Mouse (Mus musculus): ENCODE results near the gene Elavl4.

Gene Elavl4

DNA sequence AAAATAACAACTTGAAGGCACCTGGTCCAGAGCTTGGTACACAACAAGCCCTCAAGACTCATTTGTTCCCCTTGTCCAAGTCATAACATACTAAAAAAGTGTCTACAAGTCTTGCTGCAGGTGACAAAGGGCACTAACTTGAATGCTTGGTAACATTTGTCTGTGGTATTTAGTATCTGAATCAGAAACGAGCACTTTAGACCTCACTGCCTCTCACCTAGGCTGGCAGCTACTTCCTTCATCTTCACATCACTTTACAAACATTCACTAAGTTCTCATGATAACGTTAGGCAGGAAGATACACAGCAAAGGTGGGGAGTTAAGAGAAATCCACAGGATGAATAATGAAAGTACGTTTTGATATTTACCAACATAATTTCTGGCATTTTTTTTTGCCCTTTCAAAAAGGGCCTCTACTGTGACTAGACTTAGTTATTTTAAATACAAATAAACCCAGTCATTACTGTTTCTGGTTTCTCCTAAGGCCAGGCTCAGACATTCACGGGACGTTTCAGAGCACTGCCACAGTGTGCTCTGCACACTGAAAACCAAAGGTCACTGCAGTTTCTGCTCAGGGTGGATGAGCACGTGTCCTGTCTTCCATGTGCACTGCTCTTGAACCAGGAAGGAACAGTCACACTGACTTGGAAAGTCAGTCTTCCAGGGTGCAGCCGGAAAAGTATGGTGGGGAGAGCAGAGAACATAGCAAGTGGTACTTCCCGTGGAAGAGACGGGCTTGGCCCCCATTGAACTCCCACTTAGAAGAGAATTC lies 84.7 kb downstream of the Elavl4 start:
- no peak for DNase-seq (ENCODE audit: low spot score)

DNA sequence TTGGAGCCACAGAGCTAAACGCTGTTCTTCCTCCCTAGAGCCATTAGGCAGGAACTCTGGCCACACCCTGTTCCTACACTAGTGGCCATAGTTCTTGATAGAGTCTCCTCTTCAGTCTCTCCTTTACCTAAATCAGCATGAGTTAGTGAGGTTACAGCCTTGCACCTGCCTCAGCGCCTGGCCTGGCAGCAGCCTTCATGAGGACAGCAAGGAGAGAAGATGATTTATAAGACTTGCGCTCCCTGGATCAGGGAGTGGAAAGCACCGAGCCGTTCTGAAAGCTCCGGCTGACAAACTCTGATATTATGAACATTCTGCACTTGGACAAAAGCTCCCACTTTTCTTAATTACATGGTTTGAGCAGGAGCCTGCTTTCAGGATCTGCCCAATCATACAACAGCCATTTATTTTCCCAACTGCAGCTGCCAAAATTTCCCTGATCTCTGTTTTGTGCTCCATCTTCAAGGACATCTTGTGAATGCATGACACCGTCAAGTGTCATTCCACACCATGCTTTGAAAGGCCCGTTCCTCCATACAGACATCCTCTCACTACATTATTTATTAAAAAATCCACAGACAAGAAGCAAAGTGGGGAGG lies 87.3 kb downstream of the Elavl4 start:
- DNase-seq (ENCODE audit: low spot score), result no peak

DNA sequence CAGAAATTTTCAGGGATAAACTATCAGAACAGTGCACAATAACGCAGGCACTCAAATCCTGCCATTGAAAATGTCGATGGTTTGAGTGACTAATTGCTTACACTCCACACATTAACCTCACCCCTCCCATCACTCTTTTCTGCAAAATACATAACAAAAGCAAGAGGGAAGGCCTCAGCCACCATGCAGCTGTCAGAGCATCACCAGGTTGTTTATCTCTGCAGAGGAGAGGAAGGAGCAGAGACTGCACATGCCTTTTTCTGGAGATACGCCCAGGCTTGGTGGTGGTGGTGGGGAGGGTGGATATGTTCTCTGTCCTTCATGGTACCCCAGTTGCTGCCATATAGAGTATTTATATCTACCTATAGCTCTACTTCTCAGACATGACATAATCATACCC lies 94.3 kb downstream of the Elavl4 start:
- no peak for DNase-seq (ENCODE audit: low spot score)

DNA sequence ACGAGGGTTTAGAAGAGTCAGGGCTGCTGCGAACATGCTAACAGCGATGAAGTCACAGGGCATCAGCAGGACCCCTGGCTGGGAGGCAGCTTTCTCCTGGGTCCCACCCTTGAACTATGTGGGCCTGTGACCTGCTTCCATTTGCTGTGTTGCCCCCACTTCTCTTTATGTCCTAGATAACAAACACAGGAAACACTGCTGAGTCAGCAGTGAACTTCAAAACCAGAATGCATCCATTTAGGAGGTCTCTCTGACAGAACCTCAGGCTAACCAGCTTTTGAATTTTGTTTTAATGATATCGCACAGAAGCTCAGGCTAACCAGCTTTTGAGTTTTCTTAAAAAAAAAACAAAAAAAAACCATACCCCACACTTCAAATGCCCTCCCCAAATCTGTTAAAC lies 96.1 kb downstream of the Elavl4 start:
- DNase-seq (ENCODE audit: low spot score), result no peak

DNA sequence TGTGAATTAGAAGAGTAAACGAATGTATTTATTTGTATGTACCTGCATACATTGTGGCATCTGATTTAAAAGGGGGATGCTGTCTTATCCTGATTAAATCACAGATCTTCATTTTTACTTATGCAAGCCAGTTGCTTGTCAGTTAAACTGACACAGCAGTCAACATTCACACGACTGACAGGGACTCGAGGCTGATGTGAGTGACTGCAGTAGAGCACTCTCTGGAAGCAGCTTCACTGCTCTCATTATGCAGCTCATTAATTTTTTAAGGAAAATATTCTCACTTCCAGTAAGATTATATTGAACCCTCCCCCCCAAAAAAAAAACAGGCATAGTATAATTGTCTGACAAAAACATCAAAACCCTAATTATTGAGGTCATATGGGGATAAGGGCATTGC lies 101.7 kb downstream of the Elavl4 start:
- no peak for DNase-seq (ENCODE audit: low spot score)

DNA sequence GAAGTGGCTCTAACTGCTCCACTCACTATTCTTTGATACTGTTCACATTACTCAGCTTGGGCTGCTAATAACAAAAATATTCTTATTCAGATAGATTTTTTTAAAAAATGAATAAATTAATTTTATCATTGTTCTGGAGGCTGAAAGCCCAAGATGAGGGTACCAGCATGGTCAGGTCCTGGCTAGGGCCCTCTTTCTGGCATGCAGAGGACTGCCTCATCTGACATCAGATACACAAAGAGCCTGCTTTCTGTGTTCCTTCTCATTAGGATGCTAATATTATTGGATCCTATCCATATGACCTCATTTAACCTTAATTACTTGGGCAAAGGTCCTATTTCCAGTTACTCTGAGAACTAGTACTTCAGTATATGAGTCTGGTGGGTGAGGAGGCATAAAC lies 108.8 kb downstream of the Elavl4 start:
- no peak for DNase-seq (ENCODE audit: low spot score)

DNA sequence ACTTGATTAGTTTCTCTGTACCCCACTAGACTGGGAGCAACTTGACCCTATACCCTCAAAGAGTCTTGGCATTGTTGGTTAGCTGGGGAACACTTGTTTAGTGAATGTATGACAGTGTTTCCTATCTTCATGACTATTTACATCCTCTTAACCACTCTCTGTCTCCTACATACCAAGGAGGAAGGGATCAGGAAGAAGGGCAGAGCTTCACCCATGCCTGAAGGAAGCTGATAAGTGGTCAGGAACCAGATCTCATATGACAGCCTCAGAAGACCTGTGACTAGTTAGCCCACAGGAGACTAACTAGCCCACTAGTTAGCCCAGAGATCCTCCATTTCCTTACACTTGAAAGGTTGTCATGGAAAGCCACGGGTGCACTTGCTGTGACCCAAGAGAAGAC lies 117.2 kb downstream of the Elavl4 start:
- no peak for DNase-seq (ENCODE audit: low spot score)

DNA sequence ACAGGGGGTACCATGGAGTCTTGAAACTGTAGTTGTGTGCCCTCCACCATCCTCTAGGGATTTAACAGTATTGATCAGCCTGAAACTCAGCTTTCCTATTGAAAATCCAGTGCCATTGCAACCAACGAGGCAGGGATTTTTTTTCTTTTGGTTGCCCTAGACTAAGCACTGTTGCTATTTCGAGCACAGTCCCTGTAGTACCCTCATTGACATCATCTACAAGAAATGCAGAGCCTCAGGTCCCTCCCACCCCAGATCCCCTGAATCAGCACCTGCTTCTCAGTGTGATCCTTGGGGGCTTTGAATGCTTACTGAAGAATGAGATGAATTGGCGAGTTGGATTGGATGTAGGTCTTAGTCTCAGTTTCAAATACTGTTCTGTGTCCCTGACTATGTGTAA lies 119.4 kb downstream of the Elavl4 start:
- DNase-seq (ENCODE audit: low spot score), result no peak

DNA sequence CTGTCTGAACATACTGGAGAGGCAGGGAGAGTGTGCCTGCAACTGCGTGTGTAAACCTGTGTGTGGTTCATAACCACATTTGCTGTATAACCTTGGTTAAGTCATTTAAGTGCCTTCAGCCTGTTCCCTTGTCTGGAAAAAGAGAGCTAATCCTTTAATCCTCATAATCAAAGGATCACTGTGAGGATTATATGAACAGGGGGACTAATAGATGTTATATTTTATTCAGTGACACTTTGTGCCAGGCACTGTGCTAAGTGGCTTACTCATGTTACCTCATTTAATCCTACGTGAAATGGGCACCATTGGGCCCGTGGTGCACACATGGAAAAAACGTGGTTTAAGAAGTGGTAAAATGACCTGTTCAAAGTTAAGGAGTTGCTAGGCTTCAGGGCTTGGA lies 119.9 kb downstream of the Elavl4 start:
- DNase-seq (ENCODE audit: low spot score), result no peak

DNA sequence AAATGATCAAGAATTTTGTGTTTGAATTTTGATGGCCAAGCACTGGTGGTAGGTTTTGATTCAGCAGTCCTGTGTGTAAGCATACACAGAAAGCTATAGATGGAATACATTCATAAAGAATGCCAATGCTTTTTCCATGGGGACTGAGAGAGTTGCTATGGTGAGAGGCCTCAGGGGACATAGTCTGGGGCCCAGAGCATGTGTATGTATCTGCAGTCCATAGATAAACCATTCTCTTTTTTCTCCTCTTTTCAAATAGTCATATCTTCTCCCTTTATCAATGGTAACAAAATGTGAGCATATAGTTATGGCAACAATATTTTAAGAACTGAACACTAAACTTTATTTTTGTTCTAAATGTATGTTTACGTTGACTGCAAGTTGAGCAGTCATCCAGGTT lies 122.1 kb downstream of the Elavl4 start:
- DNase-seq (ENCODE audit: low spot score), result no peak

DNA sequence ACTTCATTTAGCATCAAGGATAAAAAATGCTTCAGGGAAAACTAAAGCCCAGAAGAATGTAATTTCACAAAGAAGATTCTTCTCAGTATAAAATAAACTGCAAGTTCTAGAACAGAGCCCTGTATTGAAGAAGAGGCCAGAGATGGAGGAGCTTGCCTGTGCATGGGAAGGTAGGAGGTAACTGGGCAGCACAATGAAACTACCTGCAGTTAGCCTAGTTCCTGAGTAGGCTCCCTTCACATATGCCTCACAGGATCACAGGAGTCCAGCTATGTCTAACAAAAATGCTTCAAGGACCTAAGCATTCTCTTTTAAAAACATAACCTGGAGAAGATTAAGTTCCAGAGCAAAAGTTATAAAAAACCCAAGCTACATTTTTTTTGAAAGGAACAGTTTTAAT lies 122.5 kb downstream of the Elavl4 start:
- DNase-seq (ENCODE audit: low spot score), result no peak

DNA sequence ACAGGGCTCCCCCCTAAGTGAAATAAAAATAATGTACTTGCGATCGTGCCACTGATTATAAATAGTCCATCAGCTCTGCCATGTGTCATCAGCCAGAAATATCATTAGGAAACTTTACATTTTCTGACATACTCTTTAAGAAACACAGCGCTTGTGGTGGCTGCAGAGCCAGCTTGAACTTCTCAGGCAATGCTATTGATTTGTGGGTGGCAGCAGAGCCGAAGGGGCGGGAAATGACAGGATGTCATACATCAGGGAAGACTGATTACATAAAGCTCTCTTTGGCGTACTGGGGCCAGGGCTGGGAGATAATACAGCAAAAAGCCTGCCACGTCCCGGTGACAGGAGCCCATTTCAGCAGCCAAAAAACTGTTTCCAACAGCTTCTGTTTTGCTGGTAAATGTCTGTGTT lies 124.1 kb downstream of the Elavl4 start:
- no peak for DNase-seq (ENCODE audit: low spot score)

DNA sequence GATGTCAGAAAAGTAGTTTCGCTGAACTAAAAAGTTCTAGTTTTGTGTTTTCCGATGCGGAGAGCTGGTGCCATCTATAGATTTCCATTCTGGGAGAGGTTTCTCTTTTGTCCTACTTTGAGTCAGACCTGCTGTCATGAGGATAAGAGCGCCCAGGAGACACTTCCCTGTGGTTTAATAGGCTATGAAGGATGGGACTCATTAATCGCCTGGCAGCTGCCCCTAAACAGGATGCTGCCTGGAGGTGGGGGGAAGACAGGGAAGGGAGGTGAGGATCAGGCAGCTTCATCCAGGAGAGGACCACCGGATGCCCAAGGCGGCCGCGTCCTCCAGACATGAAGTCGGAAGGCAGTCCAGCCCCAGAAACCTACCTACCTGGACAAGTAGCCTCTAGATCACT lies 126.2 kb downstream of the Elavl4 start:
- no peak for DNase-seq (ENCODE audit: low spot score)

DNA sequence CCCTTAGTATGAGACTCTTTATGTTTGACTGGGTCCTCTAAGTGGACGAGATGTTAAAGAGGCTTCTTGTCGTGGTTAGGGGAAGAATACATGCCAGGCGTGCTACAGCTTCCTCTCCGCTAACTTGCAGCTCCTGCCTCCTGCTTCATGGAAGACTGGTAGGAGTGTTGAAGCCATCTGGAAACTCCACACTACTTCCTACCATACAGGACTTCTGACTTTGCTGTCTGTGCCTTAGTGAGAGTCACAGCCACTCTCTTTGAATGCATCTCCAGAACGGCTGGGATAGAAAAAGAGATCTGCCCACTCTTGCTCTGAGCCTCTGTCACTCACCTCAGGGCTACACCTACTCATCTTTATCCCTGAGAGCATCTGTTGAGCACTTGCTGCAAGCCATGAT lies 132.9 kb downstream of the Elavl4 start:
- no peak for DNase-seq (ENCODE audit: low spot score)

DNA sequence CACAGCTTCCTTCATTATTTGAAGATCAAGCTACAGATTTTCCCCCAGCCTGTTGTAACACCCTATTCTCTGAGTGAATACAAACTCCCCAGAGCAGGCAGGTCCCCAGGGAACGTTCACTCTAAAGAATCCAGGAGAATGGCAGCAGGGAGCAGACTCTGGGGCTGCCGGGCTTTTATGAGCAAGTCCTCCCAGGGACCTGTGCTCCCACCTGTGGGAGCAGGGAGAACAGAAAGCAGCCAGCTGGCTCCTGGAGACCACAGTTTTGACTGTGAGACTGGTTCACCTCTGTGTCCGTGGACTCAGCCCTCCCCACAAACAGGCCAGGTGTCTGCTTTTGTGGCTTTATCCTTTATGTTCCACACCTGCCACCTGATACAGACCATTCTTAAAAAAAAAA lies 134.2 kb downstream of the Elavl4 start:
- DNase-seq (ENCODE audit: low spot score), result no peak

DNA sequence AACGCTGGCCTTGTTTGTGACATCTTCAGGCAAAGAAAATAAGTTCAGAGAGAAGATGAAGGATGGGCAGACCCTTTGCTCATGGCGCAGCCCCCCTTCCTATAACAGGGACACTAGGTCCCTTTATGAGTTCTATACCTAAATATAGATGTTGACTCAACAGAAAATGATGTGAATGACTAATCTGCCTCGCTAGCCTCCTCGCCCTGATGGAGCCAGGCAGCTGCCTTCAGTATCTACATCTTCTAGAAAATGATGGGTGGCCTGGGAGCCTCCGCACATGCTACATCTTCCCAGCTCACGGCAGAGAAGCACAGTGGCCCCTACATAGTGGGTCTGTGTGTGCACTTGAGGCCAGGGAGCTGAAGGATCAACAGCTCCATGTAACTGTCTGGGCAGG lies 137.2 kb downstream of the Elavl4 start:
- no peak for DNase-seq (ENCODE audit: low spot score)

DNA sequence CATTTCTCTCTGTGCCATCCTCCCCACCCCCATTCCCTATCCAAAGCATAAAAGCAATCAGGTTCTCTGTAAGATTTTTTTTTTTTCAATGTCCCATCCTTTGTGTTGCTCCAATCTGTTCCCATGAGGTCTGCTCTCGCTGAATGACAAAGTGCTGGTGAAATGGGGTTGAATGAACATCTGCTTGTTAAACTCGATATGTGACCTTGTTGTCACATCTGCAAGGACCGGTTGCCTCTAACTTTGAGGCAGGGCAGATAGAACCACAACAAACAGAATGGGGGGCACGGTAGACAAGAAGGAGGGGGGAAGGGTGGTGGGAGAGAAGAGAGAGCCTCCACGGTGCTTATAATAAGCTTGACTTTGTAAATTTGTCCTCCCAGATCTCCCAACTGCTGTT lies 138.0 kb downstream of the Elavl4 start:
- DNase-seq (ENCODE audit: low spot score), result no peak

DNA sequence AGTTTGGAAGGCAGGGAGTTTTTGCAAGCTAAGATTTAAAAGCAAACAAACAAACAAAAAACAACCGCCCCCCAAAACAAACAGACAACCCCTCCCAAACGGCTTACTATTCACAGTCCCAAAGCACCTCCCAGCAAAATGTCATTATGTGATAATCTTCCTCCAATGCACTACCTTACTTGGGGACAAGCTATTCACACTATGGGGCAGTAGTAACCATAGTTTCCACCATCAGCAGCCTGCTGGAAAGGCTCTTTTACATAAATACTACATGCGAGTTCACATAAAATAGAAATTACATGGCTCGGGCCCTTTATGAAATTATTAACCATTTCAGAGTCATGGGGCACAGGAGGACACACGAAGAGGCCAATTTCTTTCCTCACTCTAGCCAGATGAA lies 141.5 kb downstream of the Elavl4 start:
- DNase-seq (ENCODE audit: low spot score), result no peak

DNA sequence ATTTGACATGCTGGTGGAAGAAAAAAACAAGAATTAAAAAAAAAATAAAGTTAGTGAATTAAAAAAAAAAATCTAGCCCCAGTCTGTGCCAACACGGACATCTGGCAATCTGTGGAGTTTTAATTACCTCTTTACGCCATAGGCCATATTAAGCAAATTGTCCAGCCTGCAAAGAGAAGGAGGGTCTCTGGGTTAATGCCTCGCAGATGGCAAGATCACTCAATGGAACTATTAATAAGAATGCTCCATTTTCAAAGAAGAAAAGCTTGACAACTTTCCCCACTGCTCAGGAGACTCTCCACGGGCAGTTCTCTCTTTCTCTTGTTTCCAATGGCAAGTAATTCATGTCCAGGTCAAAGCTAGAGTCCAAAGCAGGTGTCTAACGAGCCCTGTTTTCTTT lies 142.1 kb downstream of the Elavl4 start:
- no peak for DNase-seq (ENCODE audit: low spot score)

DNA sequence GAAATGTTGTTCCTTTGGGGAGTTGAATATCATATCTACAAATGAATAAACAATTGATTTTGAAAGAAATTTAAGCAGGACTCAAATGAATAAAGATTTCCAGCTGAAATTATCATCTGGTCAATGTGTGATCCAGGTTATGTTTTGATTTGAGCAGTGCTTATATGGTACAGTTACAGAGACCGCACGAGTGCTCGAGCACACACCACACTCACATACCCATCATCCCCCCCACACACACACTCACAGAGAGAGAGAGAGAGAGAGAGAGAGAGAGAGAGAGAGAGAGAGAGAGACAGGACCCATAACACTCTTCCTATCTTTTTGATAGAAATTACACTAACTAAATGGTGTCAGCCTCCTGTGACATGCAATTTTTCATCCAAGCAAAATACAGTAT lies 150.0 kb downstream of the Elavl4 start:
- no peak for DNase-seq (ENCODE audit: low spot score)

DNA sequence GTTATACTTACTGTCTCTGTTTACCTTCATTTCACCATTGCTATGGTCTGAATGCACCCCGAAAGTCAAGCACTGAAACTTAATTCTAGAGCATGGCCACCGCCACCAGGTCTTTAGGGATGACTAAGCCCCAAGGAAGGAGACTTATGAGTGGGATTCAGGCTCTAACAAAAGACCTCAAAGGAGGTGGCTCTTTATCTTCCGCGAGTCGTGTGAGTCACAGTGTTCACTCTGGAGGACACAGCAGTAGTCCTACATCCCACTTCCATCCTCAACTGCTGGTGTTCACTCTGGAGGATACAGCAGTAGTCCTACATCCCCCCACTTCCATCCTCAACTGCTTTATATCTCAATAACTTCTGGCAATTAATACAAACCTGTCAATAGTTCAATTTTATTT lies 151.8 kb downstream of the Elavl4 start:
- no peak for DNase-seq (ENCODE audit: low spot score)

DNA sequence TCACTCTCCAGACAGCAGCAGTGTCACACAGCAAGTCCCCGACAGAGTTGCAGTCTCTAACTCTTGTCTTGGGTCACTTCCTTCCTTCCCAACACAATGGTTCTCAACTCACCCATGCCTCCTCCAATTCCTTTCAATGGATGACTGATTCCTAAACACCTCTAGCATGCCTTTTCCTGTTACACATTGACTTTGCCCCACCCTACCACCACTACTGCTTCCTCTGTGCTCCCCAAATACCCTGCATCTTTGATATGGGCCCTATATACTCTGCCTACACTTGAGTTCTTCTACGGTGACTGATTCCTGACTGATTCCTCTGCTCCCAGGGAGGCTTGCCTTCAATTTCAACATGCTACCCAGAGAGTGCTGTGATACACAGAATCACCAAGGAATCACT lies 153.1 kb downstream of the Elavl4 start:
- no peak for DNase-seq (ENCODE audit: low spot score)

DNA sequence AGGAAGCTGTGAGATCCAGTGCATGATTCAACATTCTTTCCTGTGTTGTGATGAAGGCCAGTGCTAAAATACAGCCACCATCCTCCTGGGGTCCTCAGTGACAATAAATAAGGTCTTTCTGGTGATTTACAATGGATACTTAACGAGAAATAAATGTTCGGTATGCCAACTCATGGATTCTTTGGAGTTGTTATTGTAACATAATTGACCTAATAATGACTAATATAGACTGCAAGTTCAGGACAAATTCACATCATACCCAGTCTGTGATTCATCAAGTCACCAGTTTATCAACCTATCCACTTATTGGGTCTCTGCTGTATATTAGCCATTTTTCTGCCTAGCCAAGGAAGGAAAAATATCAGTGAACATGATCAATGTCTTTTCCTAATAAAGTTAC lies 174.4 kb downstream of the Elavl4 start:
- no peak for DNase-seq (ENCODE audit: low spot score)

DNA sequence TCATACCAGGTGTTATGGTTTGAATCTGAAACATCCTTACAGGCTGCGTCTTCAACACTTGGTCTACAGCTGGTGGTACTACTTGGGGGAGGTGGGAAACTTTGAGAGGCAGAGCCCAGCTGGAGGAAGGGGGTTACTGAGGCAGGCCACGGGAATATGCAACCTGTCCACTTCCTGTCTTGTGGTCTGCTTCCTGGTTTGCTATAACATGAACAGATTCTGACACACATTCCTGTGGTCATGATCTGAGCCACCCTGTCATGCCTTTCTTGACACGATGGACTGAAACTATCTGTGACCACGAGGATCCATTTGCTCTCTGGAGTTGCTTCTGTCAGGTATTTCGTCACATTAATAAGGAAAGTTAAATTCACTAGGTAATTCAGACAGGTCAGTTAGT lies 179.7 kb downstream of the Elavl4 start:
- no peak for DNase-seq (ENCODE audit: low spot score)

Measured in urinary bladder, postnatal 25 days (tissue).